9 mouse cellular contexts compared by ENCODE assay signal in genomic region chr9:103432122-103432778, GRCm38 (mm10). TPM values are rescaled to one million over a fixed set of nuclear protein-coding genes. Genes with fewer than 3 reads are reported as not detected.
A peak's percentile ranks its signal among the peaks of the same experiment; 100 is the strongest.
DNase-seq lines count a peak whose midpoint lies in the region; ATAC-seq and TF ChIP-seq lines count a peak whose summit lies in the region.
"Had no signal": no experiment of that assay in that cellular context is flagged by ENCODE, and none has a peak within 500 bp of the region (broad histone marks: within the 10 kb centered on the region; RNA-seq: fewer than 3 reads in every experiment).

No protein-coding gene starts in this region.

- no peak for ATAC-seq in kidney, postnatal 0 days (replicated peaks; ENCODE audit: low FRiP score, low read depth)
- no peak for ATAC-seq in forebrain, embryonic 15.5 days (replicated peaks)
- peak; percentile 53; the same call in 1 of the 2 replicates for ATAC-seq in limb, embryonic 15.5 days (ENCODE audit: insufficient number of reproducible peaks, low FRiP score, low TSS enrichment, low read depth)

- no peak for TF ChIP-seq POLR2A in kidney, adult 2 months (IDR thresholded peaks at IDR 0.05; ENCODE audit: low read depth, low read length)

- no peak overlapping the region for H3K9ac ChIP-seq in kidney, postnatal 0 days (ENCODE audit: low read depth, low read length)
- H3K9ac ChIP-seq in forebrain, embryonic 15.5 days (replicated peaks), result no peak overlapping the region
- no peak overlapping the region for H3K9ac ChIP-seq in limb, embryonic 15.5 days

- peak; percentile 36 for DNase-seq in kidney, postnatal 0 days (ENCODE audit: low spot score)
- no peak for DNase-seq in kidney, adult 2 months
- DNase-seq in MN1 (ENCODE audit: low spot score), result peak; percentile 49
- no peak for DNase-seq in B cell, adult 2 months
- no peak for DNase-seq in layer of hippocampus, adult 18-20 months (ENCODE audit: low spot score in 2 of 2)
- no peak for DNase-seq in spleen, adult 12 weeks (ENCODE audit: low spot score)

- H3K27ac ChIP-seq in kidney, postnatal 0 days, result no peak overlapping the region
- no peak overlapping the region for H3K27ac ChIP-seq in kidney, adult 2 months (ENCODE audit: insufficient read depth, low read depth, low read length)
- H3K27ac ChIP-seq in forebrain, embryonic 15.5 days (replicated peaks), result peak overlapping the region; percentile 7; the same call in 1 of the 2 replicates
- peak overlapping the region; percentile 54 for H3K27ac ChIP-seq in limb, embryonic 15.5 days
- H3K27ac ChIP-seq: left cerebral cortex, adult 2 months had no signal

- no peaks in the 10 kb centered on the region for H3K36me3 ChIP-seq in kidney, postnatal 0 days (ENCODE audit: insufficient read depth, low read length)
- no peaks in the 10 kb centered on the region for H3K36me3 ChIP-seq in kidney, adult 2 months (ENCODE audit: control insufficient read depth, insufficient read depth, low read length)
- H3K36me3 ChIP-seq in forebrain, embryonic 15.5 days, result no peaks in the 10 kb centered on the region
- no peaks in the 10 kb centered on the region for H3K36me3 ChIP-seq in limb, embryonic 15.5 days

- peaks cover 6% of the 10 kb centered on the region; the same call in 1 of the 2 replicates for H3K4me1 ChIP-seq in kidney, postnatal 0 days (replicated peaks; ENCODE audit: insufficient read depth, low read length)
- H3K4me1 ChIP-seq in kidney, adult 2 months (ENCODE audit: control insufficient read depth, insufficient read depth, low read length), result no peaks in the 10 kb centered on the region
- H3K4me1 ChIP-seq in forebrain, embryonic 15.5 days, result peaks cover 10% of the 10 kb centered on the region
- peaks cover 28% of the 10 kb centered on the region for H3K4me1 ChIP-seq in limb, embryonic 15.5 days

- no peaks in the 10 kb centered on the region for H3K27me3 ChIP-seq in kidney, postnatal 0 days (ENCODE audit: insufficient read depth, low read length)
- H3K27me3 ChIP-seq in kidney, adult 2 months (replicated peaks; ENCODE audit: control insufficient read depth, insufficient read depth, low read length), result no peaks in the 10 kb centered on the region
- H3K27me3 ChIP-seq in forebrain, embryonic 15.5 days, result no peaks in the 10 kb centered on the region
- H3K27me3 ChIP-seq in limb, embryonic 15.5 days, result no peaks in the 10 kb centered on the region

- no peak overlapping the region for H3K4me3 ChIP-seq in kidney, postnatal 0 days (replicated peaks; ENCODE audit: low read depth, low read length)
- no peak overlapping the region for H3K4me3 ChIP-seq in kidney, adult 2 months (ENCODE audit: insufficient read depth, low read depth, low read length)
- no peak overlapping the region for H3K4me3 ChIP-seq in forebrain, embryonic 15.5 days
- H3K4me3 ChIP-seq in limb, embryonic 15.5 days, result no peak overlapping the region
- H3K4me3 ChIP-seq: left cerebral cortex, adult 2 months had no signal

- TF ChIP-seq CTCF in kidney, postnatal 0 days (IDR thresholded peaks at IDR 0.05; ENCODE audit: low read depth), result no peak
- TF ChIP-seq CTCF in kidney, adult 2 months (conservative IDR thresholded peaks at IDR 0.05; ENCODE audit: insufficient read depth, insufficient read length, low read depth, low read length), result no peak

- no peak overlapping the region for H3K4me2 ChIP-seq in kidney, postnatal 0 days (ENCODE audit: low read length)
- no peak overlapping the region for H3K4me2 ChIP-seq in forebrain, embryonic 15.5 days (replicated peaks)
- no peak overlapping the region for H3K4me2 ChIP-seq in limb, embryonic 15.5 days

- 10% methylated on average over 13 of the region's 13 CpGs for WGBS in kidney, postnatal 0 days
- 32% methylated on average over 13 of the region's 13 CpGs for WGBS in kidney, adult 2 months
- 47% methylated on average over 13 of the region's 13 CpGs for WGBS in forebrain, embryonic 15.5 days
- 22% methylated on average over 13 of the region's 13 CpGs for WGBS in limb, embryonic 15.5 days

- H3K9me3 ChIP-seq in kidney, postnatal 0 days (replicated peaks; ENCODE audit: low read length), result no peaks in the 10 kb centered on the region
- H3K9me3 ChIP-seq in forebrain, embryonic 15.5 days, result no peaks in the 10 kb centered on the region
- H3K9me3 ChIP-seq in limb, embryonic 15.5 days, result no peaks in the 10 kb centered on the region

RNA-seq across cellular contexts. Expression of gene Bfsp2, which starts 48.0 kb away (rescaled TPM):
- 0.61 and 0.96 TPM in 2 replicates for polyA plus RNA-seq in kidney, postnatal 0 days (2015; fragmentation: Nextera tagmentation; extraction: Ambion mirVana)
- 0.14 and 0.56 TPM in 2 replicates for polyA plus RNA-seq in kidney, adult 2 months (2012; rRNA removed)
- polyA plus RNA-seq in forebrain, embryonic 15.5 days (2015; fragmentation: Nextera tagmentation; extraction: Ambion mirVana), result 2.0 and 2.3 TPM in 2 replicates
- 0.66 and 1.4 TPM in 2 replicates for polyA plus RNA-seq in limb, embryonic 15.5 days (2015; fragmentation: Nextera tagmentation; extraction: Ambion mirVana)
- total RNA-seq in layer of hippocampus, adult 18-20 months (2021), result 1 to 10 TPM; 3.8 to 5.9 TPM

Comparison
In these comparisons a context has a peak if more than half of its experiments do, and no peak if none do; other contexts are left out.
1. DNase-seq: peak in kidney, postnatal 0 days (single experiment) and MN1 (single experiment); none in kidney, adult 2 months (single experiment), B cell, adult 2 months (0 of 2), layer of hippocampus, adult 18-20 months (0 of 2) and spleen, adult 12 weeks (single experiment).
2. H3K27ac ChIP-seq: peak in forebrain, embryonic 15.5 days (single experiment) and limb, embryonic 15.5 days (single experiment); none in kidney, postnatal 0 days (single experiment) and kidney, adult 2 months (single experiment).